Mouse (Mus musculus) C2C12 (cell line): Measurements from ENCODE around the gene Sult2b1. TPM values are rescaled to one million over a fixed set of nuclear protein-coding genes. Genes with fewer than 3 reads are reported as not detected.

ENCODE experiments used
- H3K27me3 ChIP-seq: one replicate; pipeline ENCODE4 v1.6.1; 2011; ENCODE audit not compliant: control insufficient read depth, insufficient read depth, insufficient read length
- H3K36me3 ChIP-seq: one replicate; pipeline ENCODE4 v1.6.1; 2011; ENCODE audit not compliant: control insufficient read depth, insufficient read depth
- H3K4me3 ChIP-seq: one replicate; pipeline ENCODE4 v1.5.1; 2011; ENCODE audit warnings: mild to moderate bottlenecking, control low read depth; ENCODE audit not compliant: poor library complexity, insufficient read depth, severe bottlenecking
- H3K79me2 ChIP-seq: one replicate; pipeline ENCODE4 v1.6.1; 2011; ENCODE audit not compliant: control insufficient read depth, insufficient read depth
- H3K79me3 ChIP-seq: one replicate; pipeline ENCODE4 v1.6.1; 2011; ENCODE audit warnings: low read depth, control low read depth
- H3ac ChIP-seq: one replicate; pipeline ENCODE3; 2011; ENCODE audit warnings: low read depth; ENCODE audit not compliant: control insufficient read depth, insufficient read length
- CEBPB ChIP-seq: IDR thresholded peaks from one replicate; pipeline ENCODE4 v1.6.1; 2011; ENCODE audit warnings: low read depth, mild to moderate bottlenecking, control low read depth, moderate library complexity
- CTCF ChIP-seq: IDR thresholded peaks from one replicate; pipeline ENCODE4 v1.5.1; 2011; ENCODE audit not compliant: control insufficient read depth, insufficient read depth, insufficient read length
- FOSL1 ChIP-seq: IDR thresholded peaks from one replicate; pipeline ENCODE4 v1.8.0; 2011; ENCODE audit warnings: mild to moderate bottlenecking, low read length; ENCODE audit not compliant: poor library complexity, insufficient read depth, severe bottlenecking
- MAX ChIP-seq: IDR thresholded peaks from one replicate; pipeline ENCODE4 v1.6.1; 2011; ENCODE audit warnings: mild to moderate bottlenecking, control low read depth
- MYOD1 ChIP-seq: IDR thresholded peaks from one replicate; pipeline ENCODE4 v1.6.1; 2011; ENCODE audit warnings: low read depth; ENCODE audit not compliant: control insufficient read depth, insufficient read length
- MYOG ChIP-seq: IDR thresholded peaks from one replicate; pipeline ENCODE4 v1.6.1; 2011; ENCODE audit not compliant: control insufficient read depth, insufficient read length; ENCODE audit errors: extremely low read depth
- USF1 ChIP-seq: IDR thresholded peaks from one replicate; pipeline ENCODE4 v1.6.1; 2011; ENCODE audit warnings: low read depth, mild to moderate bottlenecking, control low read depth, moderate library complexity
- polyA plus RNA-seq: library from polyadenylated mRNA; unstranded; fragments of >200 nt; fragmentation: generic; extraction: Trizol; gene quantifications from one replicate; pipeline ENCODE4 v1.2.1, GENCODE M21; 2012; ENCODE audit warnings: missing spikeins

The Sult2b1 gene
- polyA plus RNA-seq, 1 experiment, result 0.13 TPM

DNA sequence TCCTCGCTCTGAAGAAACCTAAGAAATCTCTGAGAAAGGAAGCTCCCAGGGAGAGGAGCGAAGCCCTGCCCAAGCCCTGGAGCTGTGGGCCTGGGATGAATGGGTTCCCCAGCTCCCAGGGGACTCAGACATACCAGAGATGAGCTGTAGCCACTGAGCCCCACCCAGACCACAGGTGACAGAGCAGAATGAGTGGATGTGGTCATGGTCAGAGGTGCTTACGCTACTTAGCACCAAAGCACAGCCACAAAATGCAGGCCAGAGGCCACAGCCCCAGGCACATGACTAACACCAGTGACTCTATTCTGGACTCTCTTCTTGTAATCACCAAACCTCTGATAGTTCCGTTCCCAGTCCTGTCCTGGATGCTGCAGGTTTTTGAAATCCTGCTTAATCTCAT, 13.4 kb downstream of the Sult2b1 start:
- Histone ChIP-seq H3K27me3 (peaks cover 22% of the 10 kb centered on the region), H3K36me3 (no peaks in the 10 kb centered on the region), H3K79me3 (no peaks in the 10 kb centered on the region), H3ac (no peak overlapping the region), H3K79me2 (no peaks in the 10 kb centered on the region), H3K4me3 (no peak overlapping the region)
- TF ChIP-seq MAX, result no peak
- TF ChIP-seq USF1, result peak; percentile 5
- TF ChIP-seq CEBPB, result no peak
- peak; percentile 45 for TF ChIP-seq MYOD1

DNA sequence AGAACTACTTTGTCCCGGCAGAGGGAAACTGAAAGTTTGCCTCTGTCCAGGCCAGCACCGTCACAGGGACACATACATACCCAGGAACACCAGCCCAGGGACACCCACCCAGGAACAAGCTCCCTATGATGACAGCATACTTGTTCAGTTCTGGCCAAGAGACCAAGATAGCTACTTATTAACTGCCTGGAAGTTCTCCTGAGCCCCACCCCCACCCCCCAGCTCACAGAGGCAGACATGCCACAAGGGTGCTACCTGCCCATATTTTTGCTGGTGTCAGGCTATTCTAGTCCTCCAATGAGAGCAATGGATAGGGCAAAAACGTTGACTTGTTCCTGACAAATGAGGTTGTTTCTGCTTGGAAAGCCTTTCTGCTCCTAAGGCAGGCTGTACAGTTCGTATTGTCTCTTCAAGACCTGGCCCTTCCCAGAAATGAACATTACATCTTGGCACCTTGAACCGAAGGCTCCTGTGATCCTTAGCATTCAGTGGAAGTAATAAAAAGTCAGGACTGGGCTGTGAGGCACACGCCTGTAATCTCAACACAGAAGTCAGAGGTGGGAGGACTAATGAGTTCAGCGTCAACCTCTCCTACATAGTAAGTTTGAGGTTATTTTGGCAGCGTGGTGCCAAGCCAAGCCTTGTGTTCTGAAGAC, 13.9 kb downstream of the Sult2b1 start:
- no peak for TF ChIP-seq CEBPB
- no peak for TF ChIP-seq USF1
- no peak for TF ChIP-seq FOSL1
- TF ChIP-seq MYOG, result no peak
- no peak for TF ChIP-seq MYOD1
- no peak for TF ChIP-seq CTCF

DNA sequence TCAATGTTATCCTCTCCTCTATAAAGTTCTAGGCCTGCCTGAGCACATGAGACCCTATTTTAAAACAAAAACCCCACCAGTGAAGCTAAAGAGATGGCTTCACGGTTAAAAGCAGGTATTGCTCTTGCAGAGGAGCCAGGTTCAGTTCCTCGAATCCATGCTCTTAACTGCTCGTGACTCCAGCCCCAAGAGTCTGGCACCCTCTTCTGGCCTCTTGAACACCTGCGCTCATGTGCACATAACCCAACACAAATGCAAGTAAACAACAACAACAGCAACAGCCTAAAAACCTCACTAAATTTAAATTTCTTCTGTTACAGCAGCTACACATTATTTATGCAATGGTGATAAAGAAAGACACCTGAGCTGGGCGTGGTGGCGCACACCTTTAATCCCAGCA, 17.0 kb downstream of the Sult2b1 start:
- Histone ChIP-seq H3K27me3 (no peaks in the 10 kb centered on the region), H3ac (no peak overlapping the region), H3K79me2 (no peaks in the 10 kb centered on the region), H3K79me3 (no peaks in the 10 kb centered on the region), H3K36me3 (no peaks in the 10 kb centered on the region), H3K4me3 (no peak overlapping the region)
- no peak for TF ChIP-seq MAX
- TF ChIP-seq USF1, result no peak
- no peak for TF ChIP-seq MYOG
- no peak for TF ChIP-seq CTCF
- no peak for TF ChIP-seq MYOD1
- TF ChIP-seq CEBPB, result no peak
- no peak for TF ChIP-seq FOSL1

More for the DNA sequence above, 13.9 kb downstream of the Sult2b1 start:
- Histone ChIP-seq H3ac (no peak overlapping the region), H3K36me3 (no peaks in the 10 kb centered on the region), H3K27me3 (peaks cover 16% of the 10 kb centered on the region), H3K4me3 (no peak overlapping the region), H3K79me3 (no peaks in the 10 kb centered on the region), H3K79me2 (no peaks in the 10 kb centered on the region)

GRCm38 (mm10) chr7:45766764-45767163, 17.7 kb downstream of the Sult2b1 start:
- Histone ChIP-seq H3K79me3 (no peaks in the 10 kb centered on the region), H3K36me3 (no peaks in the 10 kb centered on the region), H3K4me3 (no peak overlapping the region), H3ac (no peak overlapping the region), H3K27me3 (no peaks in the 10 kb centered on the region), H3K79me2 (no peaks in the 10 kb centered on the region)
- no peak for TF ChIP-seq FOSL1
- TF ChIP-seq CTCF, result no peak
- TF ChIP-seq MYOD1, result no peak
- no peak for TF ChIP-seq USF1
- TF ChIP-seq MAX, result no peak
- no peak for TF ChIP-seq CEBPB
- TF ChIP-seq MYOG, result no peak

- no peak for TF ChIP-seq MYOG
- no peak for TF ChIP-seq FOSL1
- no peak for TF ChIP-seq CEBPB
- no peak for TF ChIP-seq CTCF
- no peak for TF ChIP-seq MYOD1
- no peak for TF ChIP-seq MAX
- TF ChIP-seq USF1, result no peak
Observed at GRCm38 (mm10) chr7:45765995-45766394, 18.5 kb downstream of the Sult2b1 start.

DNA sequence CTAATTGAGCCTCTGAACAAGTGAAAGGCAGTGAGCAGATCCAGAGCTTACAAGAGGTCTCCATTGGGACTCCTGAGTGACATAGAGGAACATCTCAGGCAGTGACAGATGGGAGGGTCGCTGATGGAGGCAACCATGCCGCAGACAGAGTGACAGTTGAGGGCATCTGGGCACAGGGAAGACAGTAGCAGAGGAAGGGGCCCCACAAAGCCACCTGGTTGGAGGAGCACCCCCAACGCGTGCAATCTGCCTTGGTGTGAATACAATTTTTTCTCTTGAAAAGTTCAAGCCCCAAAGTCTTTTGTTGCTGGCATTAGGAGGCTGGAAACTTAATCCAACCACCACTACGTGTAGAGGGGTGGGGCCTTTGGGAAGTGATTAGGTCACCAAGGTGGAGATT, 24.3 kb downstream of the Sult2b1 start:
- H3K79me2 ChIP-seq, result no peaks in the 10 kb centered on the region
- no peak overlapping the region for H3K4me3 ChIP-seq
- TF ChIP-seq USF1 (no peak), MYOG (no peak), MAX (no peak), FOSL1 (no peak), MYOD1 (no peak), CEBPB (no peak), CTCF (no peak)
- peaks cover 24% of the 10 kb centered on the region for H3K27me3 ChIP-seq
- H3K79me3 ChIP-seq, result no peaks in the 10 kb centered on the region
- no peak overlapping the region for H3ac ChIP-seq
- H3K36me3 ChIP-seq, result no peaks in the 10 kb centered on the region

More at GRCm38 (mm10) chr7:45765995-45766394, 18.5 kb downstream of the Sult2b1 start:
- Histone ChIP-seq H3K4me3 (no peak overlapping the region), H3ac (no peak overlapping the region), H3K27me3 (peaks cover under 1% of the 10 kb centered on the region), H3K79me2 (no peaks in the 10 kb centered on the region), H3K36me3 (no peaks in the 10 kb centered on the region), H3K79me3 (no peaks in the 10 kb centered on the region)
